Mouse (Mus musculus) brown adipose tissue, adult 24 weeks (tissue): ENCODE measurements around the gene Cyp11a1. TPM values are rescaled to one million over a fixed set of nuclear protein-coding genes. Genes with fewer than 3 reads are reported as not detected.

Source experiments
- H3K27ac ChIP-seq: fragments of 200-500 bp; replicated peaks from 2 replicates; pipeline ENCODE4 v1.5.1; 2012; ENCODE audit warnings: low read depth, mild to moderate bottlenecking, low read length
- H3K4me1 ChIP-seq: fragments of 200-500 bp; 2 replicates; pipeline ENCODE4 v1.6.1; 2012; ENCODE audit warnings: low read length, mixed read lengths; ENCODE audit not compliant: control insufficient read depth, insufficient read depth, insufficient read length
- H3K4me3 ChIP-seq: fragments of 200-500 bp; 2 replicates; pipeline ENCODE4 v1.5.1; 2012; ENCODE audit warnings: low read depth, mild to moderate bottlenecking, low read length, moderate library complexity; ENCODE audit not compliant: insufficient read depth
- polyA plus RNA-seq: library from polyadenylated mRNA; stranded (reverse); fragments of >200 nt; gene quantifications from 2 replicates; pipeline ENCODE4 v1.2.4, GENCODE M21; 2012; ENCODE audit not compliant: missing spikeins, insufficient read depth, insufficient read length

Cyp11a1 gene
- polyA plus RNA-seq, 1 experiment, result not detected

- Histone ChIP-seq H3K4me3 (no peak overlapping the region), H3K27ac (no peak overlapping the region), H3K4me1 (no peaks in the 10 kb centered on the region)
These were observed 54.8 kb downstream of the Cyp11a1 start for GRCm38 (mm10) chr9:58060677-58061667.

- Histone ChIP-seq H3K4me3 (no peak within 1 kb of the TSS), H3K27ac (no peak within 1 kb of the TSS), H3K4me1 (no peaks in the 10 kb centered on the region; the same call in 1 of the 2 replicates)
These were observed 57.3 kb downstream of the Cyp11a1 start, which contains the start of gene Stra6 for GRCm38 (mm10) chr9:58063531-58063930. TSS of gene Stra6 (plus strand) at chr9:58063788.

GRCm38 (mm10) chr9:58065532-58065931, 59.3 kb downstream of the Cyp11a1 start:
- Histone ChIP-seq H3K27ac (no peak overlapping the region), H3K4me3 (no peak overlapping the region), H3K4me1 (no peaks in the 10 kb centered on the region; the same call in 1 of the 2 replicates)

GRCm38 (mm10) chr9:58065977-58066730, 59.9 kb downstream of the Cyp11a1 start:
- Histone ChIP-seq H3K4me3 (no peak overlapping the region), H3K27ac (no peak overlapping the region), H3K4me1 (no peaks in the 10 kb centered on the region; the same call in 1 of the 2 replicates)

- Histone ChIP-seq H3K27ac (no peak overlapping the region), H3K4me3 (no peak overlapping the region), H3K4me1 (no peaks in the 10 kb centered on the region; the same call in 1 of the 2 replicates)
These were observed 60.5 kb downstream of the Cyp11a1 start for GRCm38 (mm10) chr9:58066731-58067095.

- H3K4me1 ChIP-seq, result no peaks in the 10 kb centered on the region; the same call in 1 of the 2 replicates
- H3K4me3 ChIP-seq, result no peak overlapping the region
- H3K27ac ChIP-seq, result no peak overlapping the region
These were observed 61.3 kb downstream of the Cyp11a1 start for GRCm38 (mm10) chr9:58067546-58067945.

GRCm38 (mm10) chr9:58074561-58074960, 68.3 kb downstream of the Cyp11a1 start:
- H3K4me3 ChIP-seq, result no peak overlapping the region
- H3K4me1 ChIP-seq, result no peaks in the 10 kb centered on the region
- H3K27ac ChIP-seq, result no peak overlapping the region

Other genes starting within 250 kb of the Cyp11a1 start
- 22.3 and 26.6 TPM in 2 replicates for gene Clk3, start 240.6 kb upstream of the Cyp11a1 start, polyA plus RNA-seq
- gene Arid3b, start 169.6 kb upstream of the Cyp11a1 start, polyA plus RNA-seq, result 2.6 and 4.5 TPM in 2 replicates
- gene Ubl7, start 95.4 kb upstream of the Cyp11a1 start, polyA plus RNA-seq, result 67.3 and 71.9 TPM in 2 replicates
- 2.8 and 6.0 TPM in 2 replicates for gene Sema7a, start 66.3 kb upstream of the Cyp11a1 start, polyA plus RNA-seq
- not detected in 2 replicates for gene Stra6, start 57.4 kb downstream of the Cyp11a1 start, polyA plus RNA-seq
- gene Ccdc33, start 112.4 kb downstream of the Cyp11a1 start, polyA plus RNA-seq, result not detected in 2 replicates
- 8.8 and 17.5 TPM in 2 replicates for gene Islr, start 197.9 kb downstream of the Cyp11a1 start, polyA plus RNA-seq
- 0.29 and 1.8 TPM in 2 replicates for gene Islr2, start 197.9 kb downstream of the Cyp11a1 start, polyA plus RNA-seq
- gene Pml, start 243.4 kb downstream of the Cyp11a1 start, polyA plus RNA-seq, result 6.6 and 9.4 TPM in 2 replicates
- 7.9 and 8.1 TPM in 2 replicates for gene Stoml1, start 246.8 kb downstream of the Cyp11a1 start, polyA plus RNA-seq